Mouse (Mus musculus) adrenal gland, postnatal 10 days (tissue): ENCODE results near the gene Ccnj. TPM values are rescaled to one million over a fixed set of nuclear protein-coding genes. Genes with fewer than 3 reads are reported as not detected.

ENCODE experiments used
- DNase-seq: peaks from one replicate; pipeline ENCODE4 v3.0.0; 2021; ENCODE audit warnings: mixed read lengths
- long read RNA-seq, 2 experiments: library from polyadenylated mRNA; stranded (forward); transcript quantifications; one replicate each; pipeline ENCODE4 v2.0.0; 2021
- total RNA-seq, 2 experiments: library from RNA; stranded (reverse); gene quantifications; 2 replicates each; pipeline ENCODE4 v1.2.3; 2021

Gene Ccnj
- 1 to 10 TPM; 6.4 to 8.2 TPM for total RNA-seq
- long read RNA-seq, experiment 1, partial matches to known transcripts: 0 of 1 reads
- long read RNA-seq, experiment 1, other reads (novel, unspliced or antisense): 0 of 1 reads
- long read RNA-seq, experiment 2, partial matches to known transcripts: 1 of 1 reads
- long read RNA-seq, experiment 2, other reads (novel, unspliced or antisense): 0 of 1 reads

DNA sequence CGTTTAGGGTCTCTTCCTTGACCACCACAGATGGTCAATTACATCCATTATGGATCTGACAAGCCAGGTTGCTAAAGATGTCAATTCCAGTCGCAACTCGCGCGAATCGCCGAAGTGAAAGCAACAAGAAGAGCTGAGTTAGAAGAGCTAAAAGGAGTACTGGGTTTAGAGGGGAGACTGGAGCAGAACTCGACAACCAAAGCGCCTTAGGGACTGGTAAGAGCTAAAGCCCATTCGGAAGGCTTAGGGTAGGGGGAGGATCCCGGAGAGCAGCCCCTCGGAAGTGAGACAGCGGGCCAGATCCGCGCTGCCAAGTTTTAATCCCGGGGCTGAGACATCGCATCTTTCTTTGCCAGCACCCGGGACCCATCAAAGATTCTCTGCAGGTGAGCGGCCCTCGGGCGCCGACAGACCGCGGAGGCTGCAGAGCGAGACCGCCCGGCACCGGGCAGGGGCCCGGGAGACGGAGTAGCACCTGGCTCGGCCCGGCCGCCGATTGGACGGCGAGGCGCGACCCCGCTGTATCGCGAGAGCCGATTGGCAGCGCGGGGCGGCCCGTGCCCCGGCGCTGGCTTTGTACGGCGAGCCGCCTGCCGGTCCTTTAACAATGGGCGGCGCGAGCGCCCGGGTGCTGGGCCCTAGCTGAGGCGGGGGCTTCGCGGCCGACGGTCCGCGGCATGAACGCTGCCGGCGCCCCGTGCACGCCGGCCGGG lies at the start of gene Ccnj:
Ccnj (plus strand) TSS at position 577 of the 713 bp plus-strand sequence.
- DNase-seq: peak; percentile 98

DNA sequence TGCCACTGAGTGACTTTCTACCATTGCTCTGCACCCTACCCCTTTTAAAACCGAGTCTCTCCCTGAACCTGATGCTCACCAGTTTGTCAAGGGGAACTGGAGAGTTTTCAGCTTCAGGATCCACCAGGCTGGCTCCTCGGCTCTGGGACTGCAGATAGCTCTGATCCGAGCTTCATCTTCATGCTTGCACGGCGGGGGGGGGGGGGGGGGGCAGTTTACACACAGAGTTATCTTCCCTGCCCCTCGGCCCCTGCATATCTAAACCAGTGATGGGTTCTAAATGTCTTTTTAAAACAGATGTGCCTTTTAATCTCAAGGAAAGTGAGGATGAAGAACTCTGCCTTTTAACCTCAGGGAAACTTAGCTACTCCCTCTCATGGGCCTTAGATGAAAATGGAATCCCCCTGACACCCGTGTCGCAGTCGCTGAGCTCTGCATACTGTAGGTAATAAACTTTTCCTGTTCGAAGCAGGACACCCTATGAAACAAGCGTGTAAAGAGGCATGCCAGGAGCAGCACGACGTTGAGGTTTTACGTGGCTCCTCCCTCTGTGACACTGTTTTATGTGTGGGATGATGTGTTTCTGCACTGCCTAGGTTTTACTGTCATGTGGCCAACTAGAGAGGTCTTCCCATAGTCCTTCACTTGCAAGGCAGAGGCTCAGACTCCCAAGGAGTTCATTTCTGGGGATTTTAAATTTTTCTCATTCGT lies 42.9 kb upstream of the Ccnj start:
- no peak for DNase-seq

DNA sequence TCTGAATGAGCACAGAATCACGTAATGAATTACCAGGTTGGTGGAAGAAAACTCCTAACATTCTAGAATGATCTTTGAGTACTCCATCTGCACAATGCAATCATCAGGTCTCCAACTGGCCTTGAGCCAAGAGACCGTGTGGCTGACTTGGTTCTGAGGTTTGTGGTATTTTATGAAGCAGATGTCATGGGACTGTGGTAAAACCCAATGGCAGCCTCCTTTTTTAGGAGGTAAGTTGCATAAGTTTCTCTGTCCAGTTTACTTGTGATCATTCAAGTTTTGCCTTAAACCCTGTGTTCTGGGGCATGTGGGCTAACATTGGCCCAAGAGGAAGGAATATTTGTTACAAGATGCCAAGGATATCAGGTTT lies 42.4 kb upstream of the Ccnj start:
- DNase-seq: no peak

DNA sequence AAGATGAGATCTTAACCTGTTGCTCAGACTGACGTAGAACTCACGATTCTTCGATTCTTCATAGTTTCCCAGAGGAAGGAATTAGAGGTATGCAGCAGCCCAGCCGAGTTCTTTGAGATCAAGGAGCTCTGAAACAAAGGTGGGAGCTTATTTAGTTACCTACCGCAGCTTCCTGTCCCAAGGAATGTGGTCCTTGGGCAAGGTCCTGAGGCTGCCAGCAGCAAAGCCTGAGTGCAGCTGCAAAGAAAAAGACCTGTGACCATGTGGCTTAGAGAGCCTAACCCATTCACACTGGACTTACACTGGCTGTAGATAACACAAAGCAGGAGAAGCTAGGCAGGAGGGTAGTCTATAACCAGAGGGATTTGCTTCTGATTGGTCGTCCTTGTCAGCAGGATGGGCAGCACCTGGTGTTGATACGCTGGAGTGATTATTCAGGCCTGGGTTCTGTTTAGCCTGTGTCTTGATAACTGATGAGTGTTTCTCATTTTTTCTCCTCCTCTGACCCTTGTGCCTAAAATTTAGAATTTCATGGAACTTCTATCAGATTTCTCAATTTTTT lies 25.8 kb upstream of the Ccnj start:
- DNase-seq: no peak

DNA sequence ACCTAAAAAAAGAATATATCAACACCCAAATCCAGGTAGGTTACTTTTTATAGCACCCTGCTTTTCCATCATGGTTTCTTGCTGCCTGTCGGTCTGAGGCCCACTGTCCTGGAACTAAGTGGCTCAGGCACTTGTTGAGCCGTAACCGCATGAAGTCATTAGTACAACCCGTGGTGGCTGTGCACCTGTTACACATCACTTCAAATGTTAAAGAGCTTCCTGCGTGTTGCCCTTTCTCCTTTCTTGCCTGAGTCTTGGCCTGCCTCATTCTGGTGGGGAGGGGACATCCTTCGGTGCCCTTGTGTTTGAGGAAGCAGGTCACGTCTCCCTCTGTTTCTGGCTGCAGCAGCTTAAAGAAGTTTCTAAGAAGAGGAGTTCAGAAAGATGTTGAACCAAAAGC lies 21.2 kb upstream of the Ccnj start:
- DNase-seq: no peak

DNA sequence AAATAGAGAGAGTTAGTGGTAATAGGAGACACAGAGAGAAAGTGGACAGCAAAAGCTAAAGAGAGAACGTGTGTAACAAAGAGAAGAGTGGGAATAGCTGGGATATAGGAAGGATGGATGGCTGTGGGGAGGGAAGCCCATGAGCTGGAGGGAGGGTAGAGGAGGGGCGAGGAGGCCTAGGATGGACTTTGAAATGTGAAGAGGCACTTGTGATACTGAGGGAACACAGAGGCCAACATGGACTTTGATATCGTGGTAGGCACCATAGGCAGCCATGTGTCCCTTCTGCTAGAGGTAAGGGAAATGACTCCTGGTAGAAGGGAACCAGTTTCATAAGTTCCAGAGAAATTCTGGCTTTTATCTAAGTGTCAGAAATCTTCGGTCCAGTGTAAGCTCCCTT lies 19.2 kb upstream of the Ccnj start:
- DNase-seq: no peak

DNA sequence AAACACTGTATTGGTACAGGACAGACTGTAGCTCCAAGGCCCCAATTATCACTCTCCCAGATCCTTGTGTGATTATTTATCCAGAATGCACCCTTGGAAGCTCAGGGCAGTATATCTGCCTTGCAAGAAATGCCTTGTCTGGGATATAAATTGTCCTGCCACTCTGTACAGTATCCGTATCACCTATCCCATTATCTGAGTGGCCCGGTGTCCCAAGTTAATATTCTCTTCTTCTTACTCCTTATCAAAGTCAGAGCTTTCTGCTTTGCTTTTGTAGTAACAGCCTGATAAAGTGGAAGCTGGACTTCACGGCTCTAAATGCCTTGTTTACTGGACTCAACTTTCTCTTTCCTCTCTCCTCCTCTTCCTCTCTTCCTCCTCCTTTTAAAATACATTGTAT lies 18.3 kb upstream of the Ccnj start:
- no peak for DNase-seq

DNA sequence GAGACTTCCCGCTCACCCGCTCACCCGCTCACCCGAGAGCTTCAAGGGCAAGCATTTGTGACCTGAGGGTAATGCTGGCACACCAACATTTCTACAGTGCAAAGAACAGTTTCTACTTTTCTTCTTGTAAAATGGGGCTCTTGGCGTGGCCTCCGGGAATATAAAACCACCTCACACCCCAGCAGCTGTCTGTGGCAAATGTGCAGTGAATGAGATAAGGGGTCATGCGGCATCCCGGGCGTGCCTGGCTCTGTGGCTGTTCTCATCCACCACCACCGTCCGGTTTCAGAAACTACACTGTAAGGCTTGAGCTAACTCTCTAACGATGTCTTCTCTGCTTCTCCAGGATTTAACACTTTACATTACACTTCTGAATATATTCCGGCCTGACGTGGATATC lies 17.7 kb upstream of the Ccnj start:
- DNase-seq: no peak

DNA sequence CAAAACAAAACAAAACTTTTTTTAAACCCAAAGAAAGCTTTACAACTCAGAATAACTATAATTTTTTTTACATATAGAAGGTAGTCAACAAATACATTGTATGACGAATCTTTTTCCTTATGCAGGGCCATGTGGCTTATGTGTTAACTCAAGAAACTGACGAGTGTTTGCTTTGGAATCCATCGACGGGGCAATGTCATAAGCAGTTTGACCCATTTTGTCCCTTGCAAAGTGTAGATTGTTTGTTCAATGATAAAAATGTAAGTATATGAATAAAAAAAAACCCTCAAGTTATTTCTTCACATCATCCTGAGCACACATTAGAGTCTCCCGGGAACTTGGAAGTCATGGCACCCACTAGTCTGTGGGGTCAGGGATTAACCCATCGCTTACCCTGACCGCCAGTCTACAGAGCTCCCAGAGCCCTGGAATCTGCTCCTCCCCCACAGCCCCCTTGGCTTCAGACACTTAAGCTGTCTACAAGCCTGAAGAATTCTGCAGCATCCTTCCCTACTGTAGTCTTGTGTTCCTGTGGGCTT lies 15.4 kb upstream of the Ccnj start:
- DNase-seq: no peak

DNA sequence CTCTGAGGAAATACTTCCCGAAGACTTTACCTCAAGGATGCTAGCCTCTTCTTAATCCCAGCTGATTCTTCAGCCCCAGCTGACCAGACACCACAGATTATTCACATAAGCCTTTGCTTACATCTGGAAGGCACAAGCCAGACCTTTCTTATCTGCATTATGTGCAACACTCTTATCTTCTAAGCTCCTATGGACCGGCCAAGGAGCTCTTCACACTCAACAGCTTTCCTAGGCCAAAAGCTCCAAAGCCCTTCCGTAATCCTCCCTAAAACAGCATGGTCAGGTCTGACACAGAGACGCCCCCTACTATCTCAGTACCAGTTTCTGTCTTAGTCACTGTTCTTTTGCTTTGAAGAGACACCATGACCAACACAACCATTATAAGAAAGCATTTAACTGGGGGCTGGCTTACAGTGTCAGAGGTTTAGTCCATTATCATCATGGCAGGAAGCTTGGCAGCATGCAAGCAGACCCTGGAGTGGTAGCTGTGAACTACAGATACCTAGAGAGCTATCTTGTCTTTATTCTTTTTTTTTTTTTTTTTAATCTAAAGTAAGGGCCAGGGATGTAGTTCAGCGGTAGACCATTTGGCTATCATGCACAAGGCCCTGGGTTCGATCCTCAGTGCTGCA lies 13.1 kb upstream of the Ccnj start:
- DNase-seq: no peak

DNA sequence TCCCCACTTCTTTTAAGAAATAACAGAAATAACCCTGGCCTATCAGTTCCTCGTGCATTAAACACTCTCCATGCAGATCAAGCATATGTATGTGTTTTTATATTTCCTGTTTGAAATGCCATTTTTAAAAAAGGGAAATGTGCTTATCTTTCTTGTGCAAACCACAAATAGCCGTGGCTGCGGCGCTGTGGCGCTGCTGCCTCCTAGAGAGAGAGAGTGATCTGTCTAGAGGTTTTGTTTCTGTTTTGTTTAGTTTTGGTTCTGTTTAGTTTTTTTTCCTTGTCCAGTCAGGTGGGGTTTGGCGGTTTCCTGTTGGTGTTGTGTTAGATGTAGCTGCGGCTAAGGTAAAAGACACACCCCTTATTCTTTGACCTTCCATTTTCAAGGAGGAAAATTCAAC lies 12.3 kb upstream of the Ccnj start:
- no peak for DNase-seq

DNA sequence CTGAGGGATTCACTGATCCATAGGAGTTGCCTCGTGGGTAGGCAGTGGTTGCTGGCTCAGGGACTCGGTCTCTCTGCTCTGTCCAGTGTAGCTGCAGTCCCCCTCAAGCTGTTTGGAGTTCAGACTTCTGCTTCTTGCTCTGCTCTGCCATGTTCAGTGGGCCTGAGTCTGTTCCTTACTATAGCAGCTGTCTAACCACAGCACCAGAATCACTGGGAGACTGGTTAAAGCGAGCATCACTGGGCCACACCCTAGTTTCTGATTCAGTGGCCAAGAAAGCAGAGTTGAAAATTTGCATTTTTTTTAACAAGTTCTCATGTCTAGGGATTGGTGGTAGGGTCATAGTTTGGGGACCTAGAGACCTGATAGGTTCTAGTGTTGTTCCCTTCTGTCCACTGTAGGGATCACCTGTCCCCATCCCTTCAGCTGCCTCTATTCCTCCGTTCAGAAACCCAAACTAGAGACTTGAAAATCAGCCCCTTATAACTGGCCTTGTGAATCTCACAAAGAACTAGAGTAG lies 9.7 kb upstream of the Ccnj start:
- DNase-seq: no peak

DNA sequence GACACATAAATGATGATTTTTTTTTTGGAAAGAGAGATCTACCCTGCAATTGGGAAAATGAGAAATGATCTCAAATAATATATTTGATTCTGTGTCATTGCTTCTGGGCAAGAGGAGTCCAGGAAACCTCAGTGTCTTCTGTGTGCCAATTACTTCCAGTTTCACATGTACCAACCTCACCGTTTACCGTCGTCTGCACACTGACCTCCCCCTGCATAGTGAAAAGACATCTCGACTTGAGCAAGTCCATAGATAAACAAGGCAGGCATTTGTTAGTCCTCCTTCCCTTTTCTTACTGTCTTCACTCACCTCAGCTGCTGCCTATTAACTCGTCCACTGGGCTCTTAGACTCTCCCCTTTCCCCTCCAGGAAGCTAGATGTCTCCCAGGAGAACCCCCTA lies 5.4 kb upstream of the Ccnj start:
- DNase-seq: no peak

DNA sequence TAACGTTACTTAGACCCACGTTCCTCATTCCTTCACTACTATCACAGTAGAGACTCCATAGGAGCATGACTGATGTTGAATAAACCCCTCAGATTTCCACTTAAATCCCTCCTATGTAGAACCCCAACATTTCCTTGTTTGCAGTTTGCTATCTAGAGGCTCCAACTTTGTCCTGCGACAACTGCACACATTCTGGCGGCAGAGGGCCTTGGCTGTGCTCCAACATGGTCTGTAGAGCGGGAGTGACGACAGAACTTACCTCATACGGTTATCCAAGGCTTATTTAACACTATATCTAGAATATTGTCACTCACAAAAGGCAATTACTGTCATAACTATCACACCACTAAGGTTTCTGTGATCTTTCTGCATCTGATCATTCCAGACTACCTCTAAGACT lies 4.3 kb upstream of the Ccnj start:
- no peak for DNase-seq

DNA sequence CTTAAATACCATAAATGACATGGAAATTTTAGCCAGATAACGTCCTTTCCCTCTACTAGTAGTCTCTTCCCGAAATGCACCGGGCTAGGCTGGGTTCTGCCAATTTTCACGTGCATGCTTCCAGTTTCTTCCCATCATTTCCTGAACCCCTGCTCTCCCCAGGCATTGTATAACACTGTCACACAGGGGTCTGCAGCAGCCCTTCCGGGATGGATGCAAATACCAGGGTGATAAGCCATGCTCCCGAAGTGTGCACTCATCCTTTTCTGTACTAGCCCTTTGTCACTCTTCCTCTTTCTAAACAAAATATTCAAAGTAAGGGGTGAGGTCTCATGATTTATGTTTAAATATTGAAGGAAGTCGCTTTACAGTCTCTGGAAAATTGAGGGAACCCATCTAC lies 881 bp upstream of the Ccnj start:
- DNase-seq: no peak

DNA sequence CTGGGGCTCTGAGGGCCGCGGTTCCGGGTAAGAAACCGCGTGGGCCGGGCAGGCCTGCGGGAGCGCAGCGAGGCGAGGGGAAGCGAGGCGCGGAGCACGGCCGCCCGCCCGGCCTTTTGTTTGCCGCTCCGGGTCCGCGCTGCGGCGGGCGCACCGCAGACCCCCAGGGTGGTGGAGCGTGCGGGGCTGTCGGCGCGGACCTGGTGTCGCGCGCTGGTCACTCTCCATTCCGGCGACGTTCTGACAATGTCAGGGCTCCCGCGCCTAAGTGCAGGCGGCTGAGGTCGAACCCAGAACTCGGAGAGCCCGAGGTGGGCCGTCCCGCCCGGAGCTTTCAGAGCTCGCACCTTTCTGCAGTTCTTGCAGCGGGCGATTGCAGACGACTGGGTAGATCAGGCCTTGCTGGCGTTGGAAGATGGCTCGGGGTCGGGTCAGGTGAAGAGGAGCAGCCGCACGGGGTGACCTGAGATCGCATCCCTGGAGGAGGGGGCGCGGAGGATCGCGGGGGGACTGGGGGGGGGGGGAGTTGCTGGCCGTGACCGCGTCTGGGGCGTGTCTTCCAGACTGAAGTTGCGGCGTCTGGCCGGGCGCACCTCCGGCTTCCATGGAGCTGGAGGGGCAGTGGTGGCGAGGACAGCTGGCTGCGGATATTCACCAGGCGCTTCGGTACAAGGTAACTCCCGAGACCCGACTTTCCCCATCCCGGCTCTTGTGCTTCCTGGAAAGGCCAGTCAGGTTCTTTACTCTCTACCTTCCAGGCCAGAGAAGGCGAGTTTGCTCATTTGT lies 530 bp downstream of the Ccnj start:
- DNase-seq: peak; percentile 67

DNA sequence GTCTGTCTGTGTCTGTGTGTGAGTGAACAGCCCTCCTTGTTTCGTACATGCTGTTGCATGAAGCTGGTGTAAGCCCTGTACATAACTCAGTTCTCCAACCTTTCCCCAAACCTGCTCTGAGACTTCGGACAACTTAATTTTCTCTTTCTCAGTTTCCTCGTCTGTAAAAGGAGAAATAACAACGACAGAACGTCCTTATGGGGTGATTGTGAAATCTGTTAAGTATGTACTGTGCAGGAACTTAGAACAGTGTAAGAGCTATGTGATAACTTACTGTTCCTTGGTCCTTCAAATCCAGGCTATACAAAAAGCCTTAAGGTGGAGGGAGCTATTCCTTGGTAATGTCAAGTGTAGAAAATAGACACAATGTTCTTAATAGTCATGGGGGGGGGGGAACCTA lies 1.3 kb downstream of the Ccnj start:
- DNase-seq: no peak

DNA sequence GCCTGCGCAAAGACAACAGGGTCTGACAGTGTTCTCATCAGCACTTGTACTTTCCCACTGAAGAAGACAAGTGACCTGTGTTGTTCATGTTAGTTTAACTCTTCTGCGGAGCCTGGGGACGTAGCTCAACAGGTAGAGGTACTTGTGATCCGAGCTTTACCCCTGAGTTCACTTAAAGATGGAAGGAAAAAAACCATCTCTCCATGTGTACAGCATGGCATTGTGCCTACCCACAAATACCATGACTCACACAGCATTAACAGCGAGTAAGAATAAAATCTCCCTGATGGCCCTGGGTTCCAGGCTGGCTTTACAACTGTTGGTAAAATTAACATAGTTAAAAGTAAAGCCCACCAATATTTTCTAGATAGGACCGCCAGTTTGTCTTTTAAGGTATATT lies 3.4 kb downstream of the Ccnj start:
- no peak for DNase-seq

DNA sequence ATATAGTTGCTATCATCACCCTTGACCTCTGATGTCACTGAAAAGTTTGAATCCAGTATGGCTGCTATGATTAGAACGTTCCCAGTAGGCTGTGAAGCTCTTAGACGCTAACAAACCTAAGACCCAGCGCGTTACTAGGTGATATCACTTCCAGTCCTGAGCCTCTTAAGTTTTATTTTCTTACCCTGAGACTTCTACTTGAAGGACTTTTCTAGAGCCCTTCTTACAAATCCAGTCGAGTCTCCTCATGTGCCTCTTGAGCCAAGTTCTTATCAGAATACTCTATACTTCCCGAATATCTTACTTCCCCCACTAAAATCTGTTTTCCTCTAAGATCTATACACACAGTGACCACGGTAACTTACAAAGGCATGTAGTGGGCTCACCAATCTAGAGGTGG lies 7.1 kb downstream of the Ccnj start:
- no peak for DNase-seq

DNA sequence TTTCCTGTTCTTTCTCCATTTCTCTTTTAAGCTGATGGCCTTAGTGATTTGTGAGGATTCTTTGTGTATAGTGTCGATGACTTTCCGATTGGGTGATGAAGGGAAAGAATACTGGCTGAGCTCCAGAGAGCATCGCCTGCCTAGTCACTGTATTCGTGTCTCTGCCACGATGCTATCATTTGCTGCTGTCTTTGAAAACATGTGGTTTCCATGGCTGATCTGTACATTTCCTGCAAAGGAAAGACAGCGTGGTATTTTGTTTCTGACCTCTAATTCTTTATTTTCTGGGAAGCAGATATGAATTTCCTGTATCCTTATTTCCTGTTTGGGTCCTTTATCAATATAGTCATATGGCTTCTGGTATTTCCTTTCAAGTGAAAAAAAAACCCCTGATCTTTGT lies 9.2 kb downstream of the Ccnj start:
- DNase-seq: no peak

DNA sequence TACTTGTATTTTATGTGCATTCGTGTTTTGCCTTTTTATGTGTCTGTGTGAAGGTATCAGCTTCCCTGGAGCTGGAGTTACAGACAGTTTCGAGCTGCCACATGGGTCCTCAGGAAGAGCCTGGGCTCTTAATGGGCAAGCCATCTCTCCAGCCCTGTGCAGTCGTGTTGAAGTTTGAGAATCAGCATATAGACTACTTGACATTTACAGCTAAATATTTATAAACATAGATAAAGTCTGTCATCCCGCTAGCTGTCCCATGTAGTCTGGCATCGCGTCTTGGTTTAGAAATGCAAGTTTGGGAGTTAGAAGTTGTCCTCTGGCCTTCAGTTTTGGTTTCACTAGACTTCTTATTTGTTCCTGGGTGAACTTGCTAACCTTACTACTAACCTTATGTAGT lies 10.0 kb downstream of the Ccnj start:
- no peak for DNase-seq

DNA sequence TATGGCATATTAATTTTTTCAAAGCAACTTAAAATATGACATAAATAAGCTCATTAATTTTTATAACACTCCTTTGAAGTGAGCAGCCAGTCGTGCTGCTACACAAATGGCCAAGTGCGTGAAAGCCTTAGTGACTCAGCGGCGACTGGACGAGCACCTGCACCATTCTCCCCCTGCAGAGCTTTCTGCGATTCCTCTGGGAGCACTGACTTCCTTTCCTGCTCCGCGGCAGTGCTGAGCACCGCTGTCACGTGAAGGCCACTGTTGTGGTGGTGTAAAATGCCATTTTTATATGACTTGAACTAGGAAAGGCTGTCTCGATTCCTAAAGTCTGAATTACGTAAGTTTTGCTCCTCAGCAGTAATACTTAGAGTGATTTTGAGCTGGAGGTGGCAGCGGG lies 10.5 kb downstream of the Ccnj start:
- peak; percentile 19 for DNase-seq
